ENCODE assay signal across 8 mouse cellular contexts in the genomic region with DNA sequence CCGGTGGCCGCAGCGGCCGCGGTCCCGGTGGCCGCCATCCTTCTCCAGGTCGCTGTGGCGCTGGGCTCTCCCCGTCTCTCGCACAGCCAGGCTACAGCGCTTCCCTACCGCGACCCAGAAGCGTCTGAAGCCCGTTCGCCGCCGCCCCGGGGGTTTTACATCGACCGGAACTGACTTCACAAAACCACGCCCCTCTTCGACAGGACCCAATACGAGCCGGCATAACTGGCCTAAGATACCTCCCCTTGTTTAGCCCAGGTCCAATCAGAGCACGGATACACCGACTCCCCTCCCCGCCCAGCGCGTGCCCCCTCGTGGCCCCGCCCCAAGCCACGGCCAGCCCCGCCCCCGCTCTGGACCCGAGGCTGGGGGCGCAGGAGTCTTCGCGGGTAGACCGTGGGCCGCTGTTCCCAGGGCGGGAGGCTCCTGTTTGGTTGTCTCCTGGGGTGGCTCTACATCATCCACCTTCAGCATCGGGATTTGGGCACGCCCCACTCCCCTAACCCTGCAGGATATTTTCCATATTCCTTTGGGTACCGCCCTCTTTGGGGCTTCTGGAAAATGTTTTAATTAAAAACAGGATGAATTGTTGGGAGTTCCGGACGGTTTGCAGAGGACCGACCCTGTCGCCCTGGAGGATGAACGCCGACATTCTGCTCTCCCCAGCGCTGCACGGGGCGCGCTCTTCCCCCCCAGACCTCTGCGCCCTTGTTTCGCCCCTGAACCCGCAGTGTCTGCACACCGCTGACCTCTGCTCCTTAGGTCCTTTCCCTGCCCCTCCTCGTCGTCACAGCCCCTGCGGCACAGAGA. TPM values are rescaled to one million over a fixed set of nuclear protein-coding genes. Genes with fewer than 3 reads are reported as not detected.
DNase-seq lines count a peak whose midpoint lies in the region; ATAC-seq lines count a peak whose summit lies in the region.

Aplp2 (minus strand) TSS at position 126 of the 810 bp plus-strand sequence.

- H3K4me2 ChIP-seq in heart, embryonic 13.5 days = peak within 1 kb of the TSS; percentile 96
- H3K4me2 ChIP-seq in liver, embryonic 12.5 days = peak within 1 kb of the TSS; percentile 94
- peak within 1 kb of the TSS; percentile 90 for H3K4me2 ChIP-seq in stomach, embryonic 15.5 days

- H3K9ac ChIP-seq in heart, embryonic 13.5 days = peak within 1 kb of the TSS; percentile 97
- peak within 1 kb of the TSS; percentile 96 for H3K9ac ChIP-seq in liver, embryonic 12.5 days
- H3K9ac ChIP-seq in stomach, embryonic 15.5 days = peak within 1 kb of the TSS; percentile 87

- H3K9me3 ChIP-seq in heart, embryonic 13.5 days = no peaks in the 10 kb centered on the region
- H3K9me3 ChIP-seq in liver, embryonic 12.5 days (replicated peaks) = no peaks in the 10 kb centered on the region
- no peaks in the 10 kb centered on the region for H3K9me3 ChIP-seq in stomach, embryonic 15.5 days

- H3K4me3 ChIP-seq in brown adipose tissue, adult 24 weeks (ENCODE audit: insufficient read depth, low read depth, low read length) = peak within 1 kb of the TSS; percentile 90
- peak within 1 kb of the TSS; percentile 92 for H3K4me3 ChIP-seq in heart, embryonic 13.5 days
- peak within 1 kb of the TSS; percentile 92 for H3K4me3 ChIP-seq in liver, embryonic 12.5 days
- peak within 1 kb of the TSS; percentile 95 for H3K4me3 ChIP-seq in stomach, embryonic 15.5 days (replicated peaks)

- no peaks in the 10 kb centered on the region for H3K27me3 ChIP-seq in heart, embryonic 13.5 days (replicated peaks)
- no peaks in the 10 kb centered on the region for H3K27me3 ChIP-seq in liver, embryonic 12.5 days (replicated peaks)
- H3K27me3 ChIP-seq in stomach, embryonic 15.5 days (replicated peaks) = no peaks in the 10 kb centered on the region

- H3K27ac ChIP-seq in brown adipose tissue, adult 24 weeks (replicated peaks; ENCODE audit: low read depth, low read length) = peak within 1 kb of the TSS; percentile 68
- peak within 1 kb of the TSS; percentile 91 for H3K27ac ChIP-seq in heart, embryonic 13.5 days (replicated peaks)
- H3K27ac ChIP-seq in liver, embryonic 12.5 days = peak within 1 kb of the TSS; percentile 88
- H3K27ac ChIP-seq in stomach, embryonic 15.5 days = peak within 1 kb of the TSS; percentile 91

- H3K36me3 ChIP-seq in heart, embryonic 13.5 days = no peaks in the 10 kb centered on the region
- no peaks in the 10 kb centered on the region for H3K36me3 ChIP-seq in liver, embryonic 12.5 days
- H3K36me3 ChIP-seq in stomach, embryonic 15.5 days = no peaks in the 10 kb centered on the region

- peaks cover 10% of the 10 kb centered on the region; the same call in 1 of the 2 replicates for H3K4me1 ChIP-seq in brown adipose tissue, adult 24 weeks (ENCODE audit: control insufficient read depth, insufficient read depth, insufficient read length, low read length)
- peaks cover 40% of the 10 kb centered on the region for H3K4me1 ChIP-seq in heart, embryonic 13.5 days
- H3K4me1 ChIP-seq in liver, embryonic 12.5 days = peaks cover 42% of the 10 kb centered on the region
- H3K4me1 ChIP-seq in stomach, embryonic 15.5 days = 0 out of 2 replicates have a peak, but pooled peaks cover 8% of the 10 kb centered on the region

- peak; percentile 97 for DNase-seq in CD4-positive, CD25-positive, alpha-beta regulatory T cell, adult 2 months (ENCODE audit: low read depth, low spot score)
- peak; percentile 88 for DNase-seq in fat pad, adult 2 months (ENCODE audit: extremely low read depth, low read depth, low spot score)
- DNase-seq in kidney, postnatal 10 days = peak; percentile 99
- peak; percentile 96 for DNase-seq in natural killer cell, adult 2 months (ENCODE audit: low spot score in 2 of 2)

- peak; percentile 98 for ATAC-seq in heart, embryonic 13.5 days (ENCODE audit: extremely low read depth, insufficient number of reproducible peaks, low FRiP score, low TSS enrichment)
- ATAC-seq in liver, embryonic 12.5 days = peak; percentile 98
- ATAC-seq in stomach, embryonic 15.5 days (ENCODE audit: insufficient read depth, low FRiP score, low read depth) = peak; percentile 99

- WGBS in heart, embryonic 13.5 days = under 1% methylated on average over 62 of the region's 63 CpGs
- whole genome bisulfite sequencing in liver, embryonic 12.5 days (ENCODE audit: insufficient replicate concordance) = under 1% methylated on average over 63 of the region's 63 CpGs
- under 1% methylated on average over 56 of the region's 63 CpGs for WGBS in stomach, embryonic 15.5 days

RNA-seq across cellular contexts. Expression of gene Aplp2, which starts in this region (rescaled TPM):
- polyA plus RNA-seq in brown adipose tissue, adult 24 weeks (2012; ENCODE audit: insufficient read depth, insufficient read length, missing spikeins) = 657 and 1,031 TPM in 2 replicates
- polyA plus RNA-seq in heart, embryonic 13.5 days (2015; fragmentation: Nextera tagmentation; extraction: Ambion mirVana) = 292 and 311 TPM in 2 replicates
- 210 and 212 TPM in 2 replicates for polyA plus RNA-seq in liver, embryonic 12.5 days (2016; fragmentation: Nextera tagmentation; extraction: Ambion mirVana)
- polyA plus RNA-seq in stomach, embryonic 15.5 days (2015; fragmentation: Nextera tagmentation; extraction: Ambion mirVana) = 279 and 284 TPM in 2 replicates

Comparison
In these comparisons a context has a peak if more than half of its experiments do, and no peak if none do; other contexts are left out.
1. Peak in every context shown above with its lines: DNase-seq, ATAC-seq, H3K4me3 ChIP-seq and H3K27ac ChIP-seq.